Mouse (Mus musculus): ENCODE measurements around the gene Sulf2. TPM values are rescaled to one million over a fixed set of nuclear protein-coding genes. Genes with fewer than 3 reads are reported as not detected.

The Sulf2 gene
- 68.4 and 76.3 TPM in 2 replicates for polyA plus RNA-seq (2015; fragmentation: Nextera tagmentation; extraction: Ambion mirVana)

DNA sequence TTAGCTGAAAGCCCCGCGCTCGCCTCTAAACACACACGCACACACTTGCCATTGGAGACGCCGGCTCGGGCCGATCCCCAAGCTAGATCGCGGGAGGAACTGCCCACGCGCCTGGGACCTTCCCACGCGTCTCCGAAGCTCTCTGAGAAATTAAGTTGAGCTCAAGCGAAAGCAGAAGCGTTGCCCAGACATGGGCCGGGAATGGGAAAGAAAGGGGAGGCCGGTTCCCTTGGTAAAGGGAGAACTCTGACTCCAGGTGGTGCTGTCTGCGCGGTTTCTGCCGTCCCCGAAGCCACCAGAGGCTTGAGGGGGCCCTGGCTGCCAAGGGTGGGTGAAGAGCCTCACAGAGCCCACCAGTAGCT is at the start of gene Sulf2:
Gene Sulf2 (minus strand): TSS at position 210 of the 362 bp plus-strand sequence.
- Histone ChIP-seq H3K4me1 (ENCODE audit: control insufficient read depth, insufficient read depth, low read length) (peaks cover 47% of the 10 kb centered on the region), H3K4me3 (ENCODE audit: low read length) (peak within 1 kb of the TSS; percentile 81), H3K9ac (ENCODE audit: low read depth, low read length) (peak within 1 kb of the TSS; percentile 93), H3K36me3 (ENCODE audit: control insufficient read depth, insufficient read depth, low read length) (no peaks in the 10 kb centered on the region), H3K27me3 (replicated peaks; ENCODE audit: control insufficient read depth, insufficient read depth, low read length) (no peaks in the 10 kb centered on the region), H3K4me2 (ENCODE audit: low read depth, low read length) (peak within 1 kb of the TSS; percentile 87), H3K9me3 (ENCODE audit: control insufficient read depth, low read length) (no peaks in the 10 kb centered on the region), H3K27ac (ENCODE audit: low read length) (peak within 1 kb of the TSS; percentile 89)
- peak; percentile 39; the same call in 1 of the 2 replicates for ATAC-seq
- WGBS: under 1% methylated on average over 23 of the region's 23 CpGs

DNA sequence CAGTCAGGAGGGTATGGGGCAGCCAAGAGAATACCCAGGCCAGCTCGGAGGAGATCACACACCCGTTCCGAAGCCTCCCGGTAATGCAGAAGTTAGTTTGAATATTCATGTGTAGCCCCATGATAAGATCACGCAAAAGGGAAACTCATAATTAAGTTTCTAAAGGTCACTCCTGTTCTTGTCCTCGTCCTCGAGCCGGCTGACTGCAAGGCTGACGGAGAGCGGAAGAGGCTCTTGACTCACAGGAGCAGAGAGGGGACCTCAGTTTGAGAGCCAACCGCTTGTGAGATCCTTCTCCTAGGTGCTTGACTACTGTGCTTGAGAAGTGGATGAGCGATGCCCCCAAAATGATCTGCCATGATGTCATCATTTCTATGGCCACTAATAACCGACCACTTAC is 48.7 kb upstream of the Sulf2 start:
- Histone ChIP-seq H3K4me2 (ENCODE audit: low read depth, low read length) (no peak overlapping the region), H3K27me3 (replicated peaks; ENCODE audit: control insufficient read depth, insufficient read depth, low read length) (no peaks in the 10 kb centered on the region), H3K4me3 (ENCODE audit: low read length) (no peak overlapping the region), H3K27ac (ENCODE audit: low read length) (peak overlapping the region; percentile 67), H3K36me3 (ENCODE audit: control insufficient read depth, insufficient read depth, low read length) (no peaks in the 10 kb centered on the region), H3K4me1 (ENCODE audit: control insufficient read depth, insufficient read depth, low read length) (peaks cover 10% of the 10 kb centered on the region), H3K9ac (ENCODE audit: low read depth, low read length) (0 out of 2 replicates have a peak overlapping the region, but pooled peaks have one; percentile 43), H3K9me3 (ENCODE audit: control insufficient read depth, low read length) (no peaks in the 10 kb centered on the region)
- 74% methylated on average over 13 of the region's 13 CpGs for WGBS
- peak; percentile 26 for ATAC-seq

DNA sequence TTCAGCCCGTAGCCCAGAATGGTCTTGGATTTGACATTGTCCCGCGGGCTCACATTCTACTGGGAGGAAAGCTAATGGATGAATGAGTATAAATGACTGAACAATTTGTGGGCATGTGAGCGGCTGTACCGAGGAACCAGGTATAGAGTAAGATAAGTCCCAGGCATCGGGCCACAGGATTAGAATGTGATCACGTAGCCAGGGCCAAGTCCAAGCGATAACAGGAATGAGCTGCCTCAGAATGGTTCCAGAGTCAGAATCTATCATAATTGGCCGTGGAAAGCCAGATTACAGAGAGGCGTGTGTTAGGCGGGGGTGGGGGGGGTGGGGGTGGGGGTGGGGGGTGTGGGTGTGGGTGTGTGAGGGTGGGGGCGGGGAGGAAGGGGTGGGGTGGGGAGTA is 48.2 kb upstream of the Sulf2 start:
- H3K27ac ChIP-seq (ENCODE audit: low read length): peak overlapping the region; percentile 77
- H3K9ac ChIP-seq (ENCODE audit: low read depth, low read length): no peak overlapping the region
- H3K4me1 ChIP-seq (ENCODE audit: control insufficient read depth, insufficient read depth, low read length): peaks cover 10% of the 10 kb centered on the region
- no peak overlapping the region for H3K4me3 ChIP-seq (ENCODE audit: low read length)
- no peak overlapping the region for H3K4me2 ChIP-seq (ENCODE audit: low read depth, low read length)
- H3K36me3 ChIP-seq (ENCODE audit: control insufficient read depth, insufficient read depth, low read length): no peaks in the 10 kb centered on the region
- no peaks in the 10 kb centered on the region for H3K9me3 ChIP-seq (ENCODE audit: control insufficient read depth, low read length)
- ATAC-seq: peak; percentile 84
- H3K27me3 ChIP-seq (replicated peaks; ENCODE audit: control insufficient read depth, insufficient read depth, low read length): no peaks in the 10 kb centered on the region
- WGBS: 57% methylated on average over 12 of the region's 12 CpGs

DNA sequence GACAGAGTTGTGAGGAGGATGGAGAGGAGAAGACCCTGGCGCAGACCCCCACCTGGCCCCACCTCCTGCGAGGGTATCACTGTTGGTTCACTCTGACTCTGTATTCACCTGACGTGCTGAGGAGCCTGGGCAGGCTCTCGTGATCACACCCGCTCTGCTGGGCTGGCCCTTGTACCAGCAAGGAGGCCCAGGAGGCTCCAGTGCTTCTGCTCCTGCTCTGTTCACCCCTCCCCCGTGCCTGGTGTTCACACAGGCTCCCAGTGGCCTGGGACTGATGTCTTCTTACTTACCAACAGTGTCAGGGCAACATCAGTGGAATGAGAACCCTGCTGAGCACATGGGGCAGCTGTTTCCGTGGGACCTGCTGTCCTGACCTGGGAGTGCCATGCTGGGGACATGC is 42.5 kb upstream of the Sulf2 start:
- no peak overlapping the region for H3K4me3 ChIP-seq (ENCODE audit: low read length)
- H3K4me1 ChIP-seq (ENCODE audit: control insufficient read depth, insufficient read depth, low read length): peaks cover 19% of the 10 kb centered on the region
- H3K27me3 ChIP-seq (replicated peaks; ENCODE audit: control insufficient read depth, insufficient read depth, low read length): no peaks in the 10 kb centered on the region
- 45% methylated on average over 7 of the region's 7 CpGs for WGBS
- no peak overlapping the region for H3K4me2 ChIP-seq (ENCODE audit: low read depth, low read length)
- no peaks in the 10 kb centered on the region for H3K36me3 ChIP-seq (ENCODE audit: control insufficient read depth, insufficient read depth, low read length)
- H3K9ac ChIP-seq (ENCODE audit: low read depth, low read length): 0 out of 2 replicates have a peak overlapping the region, but pooled peaks have one; percentile 14
- no peak overlapping the region; the same call in 1 of the 2 replicates for H3K27ac ChIP-seq (ENCODE audit: low read length)
- peak; percentile 83 for ATAC-seq
- no peaks in the 10 kb centered on the region for H3K9me3 ChIP-seq (ENCODE audit: control insufficient read depth, low read length)

DNA sequence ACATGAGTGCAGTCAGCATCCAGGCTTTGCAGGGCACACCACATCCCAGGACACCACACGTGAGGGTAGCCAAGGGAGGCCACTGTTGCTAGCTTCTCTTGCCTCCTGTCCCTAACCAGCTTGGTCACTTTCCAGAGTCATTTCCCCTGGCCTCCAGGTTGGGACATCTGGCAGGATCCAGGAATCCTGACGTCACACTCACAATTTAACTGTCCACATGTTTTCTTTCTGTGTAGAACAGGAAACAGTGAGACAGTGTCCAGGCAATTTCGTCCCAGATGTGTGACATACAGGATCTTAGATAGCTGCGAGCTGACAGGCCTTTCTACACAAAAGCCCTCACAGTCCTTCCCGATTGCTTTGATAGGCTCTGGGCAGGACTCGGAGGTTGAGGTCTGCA is 41.6 kb upstream of the Sulf2 start:
- 63% methylated on average over 6 of the region's 6 CpGs for WGBS
- H3K36me3 ChIP-seq (ENCODE audit: control insufficient read depth, insufficient read depth, low read length): no peaks in the 10 kb centered on the region
- H3K4me1 ChIP-seq (ENCODE audit: control insufficient read depth, insufficient read depth, low read length): peaks cover 21% of the 10 kb centered on the region
- no peaks in the 10 kb centered on the region for H3K9me3 ChIP-seq (ENCODE audit: control insufficient read depth, low read length)
- H3K9ac ChIP-seq (ENCODE audit: low read depth, low read length): peak overlapping the region; percentile 43; the same call in 1 of the 2 replicates
- no peak for ATAC-seq
- H3K4me2 ChIP-seq (ENCODE audit: low read depth, low read length): no peak overlapping the region
- no peak overlapping the region; the same call in 1 of the 2 replicates for H3K27ac ChIP-seq (ENCODE audit: low read length)
- no peak overlapping the region for H3K4me3 ChIP-seq (ENCODE audit: low read length)
- no peaks in the 10 kb centered on the region for H3K27me3 ChIP-seq (replicated peaks; ENCODE audit: control insufficient read depth, insufficient read depth, low read length)

DNA sequence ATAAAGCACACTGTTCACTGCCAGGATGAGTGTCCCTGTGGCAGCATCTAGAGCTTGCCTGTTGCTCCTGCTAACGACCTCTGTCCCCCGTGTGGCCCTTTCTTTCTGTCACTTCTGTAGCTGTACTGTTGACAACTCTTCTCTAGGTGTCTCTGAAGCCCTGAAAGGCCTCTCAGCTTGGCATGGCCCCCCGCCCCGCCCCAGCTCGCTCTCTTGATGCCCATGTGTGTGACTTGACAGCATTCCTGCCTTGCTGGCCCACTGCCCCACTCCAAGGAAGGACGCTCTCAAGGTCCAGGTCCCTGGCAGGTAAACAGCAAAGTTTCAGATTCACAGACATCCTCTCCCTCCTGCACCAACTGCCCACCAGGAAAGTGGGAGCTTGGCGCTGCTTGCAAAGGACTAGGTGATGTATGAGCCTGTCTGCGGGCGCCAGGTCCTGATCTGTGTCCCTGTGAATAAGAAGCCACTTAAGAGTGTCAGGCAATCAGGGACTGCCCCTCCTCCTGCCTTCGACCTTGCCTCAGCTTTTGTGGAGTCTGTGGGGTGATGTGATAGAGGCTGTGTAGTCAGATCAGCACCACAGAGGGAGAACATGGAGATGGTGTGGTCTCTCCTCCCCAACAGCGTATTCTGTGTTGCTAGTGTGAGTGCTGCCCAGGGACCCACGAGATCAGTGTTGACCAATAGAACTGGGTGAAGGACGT is 40.8 kb upstream of the Sulf2 start:
- H3K27me3 ChIP-seq (replicated peaks; ENCODE audit: control insufficient read depth, insufficient read depth, low read length): no peaks in the 10 kb centered on the region

DNA sequence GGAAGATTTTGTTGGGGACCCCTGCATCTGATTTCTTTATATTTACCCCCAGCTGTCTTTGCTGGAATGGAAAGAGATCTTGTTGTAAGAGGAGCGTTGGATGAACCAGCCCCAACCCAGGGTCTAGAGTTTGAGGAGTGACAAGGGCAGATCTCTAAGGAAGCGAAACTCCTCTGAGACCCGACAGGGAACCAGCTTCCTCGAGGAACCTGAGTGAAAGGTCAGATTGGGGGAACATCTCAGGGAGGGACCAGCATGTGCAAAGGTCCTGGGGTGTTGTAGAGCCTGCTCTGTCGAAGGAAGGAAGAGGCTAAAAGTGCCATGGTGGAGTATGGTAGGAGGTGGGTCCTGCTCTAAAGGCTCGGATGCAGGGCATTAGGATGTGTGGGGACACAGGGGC is 39.6 kb upstream of the Sulf2 start:
- Histone ChIP-seq H3K4me2 (ENCODE audit: low read depth, low read length) (no peak overlapping the region), H3K4me1 (ENCODE audit: control insufficient read depth, insufficient read depth, low read length) (peaks cover 28% of the 10 kb centered on the region), H3K4me3 (ENCODE audit: low read length) (no peak overlapping the region), H3K9ac (ENCODE audit: low read depth, low read length) (no peak overlapping the region), H3K9me3 (ENCODE audit: control insufficient read depth, low read length) (no peaks in the 10 kb centered on the region), H3K27me3 (replicated peaks; ENCODE audit: control insufficient read depth, insufficient read depth, low read length) (no peaks in the 10 kb centered on the region), H3K27ac (ENCODE audit: low read length) (no peak overlapping the region), H3K36me3 (ENCODE audit: control insufficient read depth, insufficient read depth, low read length) (no peaks in the 10 kb centered on the region)
- ATAC-seq: no peak
- 79% methylated on average over 6 of the region's 6 CpGs for WGBS

More for the DNA sequence above, 40.8 kb upstream of the Sulf2 start:
- no peak for ATAC-seq
- Histone ChIP-seq H3K36me3 (ENCODE audit: control insufficient read depth, insufficient read depth, low read length) (no peaks in the 10 kb centered on the region), H3K27ac (ENCODE audit: low read length) (no peak overlapping the region), H3K9ac (ENCODE audit: low read depth, low read length) (no peak overlapping the region; the same call in 1 of the 2 replicates), H3K4me1 (ENCODE audit: control insufficient read depth, insufficient read depth, low read length) (peaks cover 21% of the 10 kb centered on the region), H3K9me3 (ENCODE audit: control insufficient read depth, low read length) (no peaks in the 10 kb centered on the region), H3K4me3 (ENCODE audit: low read length) (no peak overlapping the region), H3K4me2 (ENCODE audit: low read depth, low read length) (no peak overlapping the region)
- WGBS: 68% methylated on average over 13 of the region's 13 CpGs

DNA sequence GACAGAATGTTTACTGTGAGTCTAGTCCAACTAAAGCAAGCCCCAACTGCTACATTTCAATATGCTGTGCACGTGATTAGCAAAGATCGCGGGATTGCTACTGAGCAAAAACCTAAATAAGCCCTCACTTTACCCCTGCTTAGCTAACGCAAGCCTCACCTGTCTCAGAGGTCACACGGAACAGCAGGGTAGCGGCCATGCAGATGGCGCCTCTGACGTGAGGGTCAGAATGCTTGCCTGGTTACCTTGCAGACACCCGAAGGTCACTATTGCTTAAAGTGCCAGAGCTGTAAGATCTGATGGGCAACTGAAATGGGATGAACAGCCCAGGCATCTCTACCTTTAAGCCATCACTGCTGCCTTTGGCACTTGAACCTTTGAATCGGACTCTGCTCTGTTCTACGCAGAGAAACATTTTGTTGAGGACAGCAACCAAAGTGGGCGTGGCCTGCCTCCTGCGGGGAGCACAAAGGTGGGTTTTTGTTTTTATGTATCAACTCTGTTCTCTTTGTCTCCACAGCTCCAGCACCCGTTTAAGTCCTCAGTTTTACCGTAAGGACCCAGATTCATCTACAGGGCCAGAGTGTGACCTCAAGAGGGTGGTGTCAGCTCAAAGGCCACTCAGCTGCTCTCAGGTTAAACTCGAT is 38.8 kb upstream of the Sulf2 start:
- Histone ChIP-seq H3K4me1 (ENCODE audit: control insufficient read depth, insufficient read depth, low read length) (peaks cover 28% of the 10 kb centered on the region), H3K9ac (ENCODE audit: low read depth, low read length) (no peak overlapping the region), H3K4me3 (ENCODE audit: low read length) (no peak overlapping the region), H3K4me2 (ENCODE audit: low read depth, low read length) (no peak overlapping the region), H3K9me3 (ENCODE audit: control insufficient read depth, low read length) (no peaks in the 10 kb centered on the region), H3K27me3 (replicated peaks; ENCODE audit: control insufficient read depth, insufficient read depth, low read length) (no peaks in the 10 kb centered on the region), H3K27ac (ENCODE audit: low read length) (no peak overlapping the region), H3K36me3 (ENCODE audit: control insufficient read depth, insufficient read depth, low read length) (no peaks in the 10 kb centered on the region)
- no peak for ATAC-seq
- WGBS: 71% methylated on average over 16 of the region's 16 CpGs

DNA sequence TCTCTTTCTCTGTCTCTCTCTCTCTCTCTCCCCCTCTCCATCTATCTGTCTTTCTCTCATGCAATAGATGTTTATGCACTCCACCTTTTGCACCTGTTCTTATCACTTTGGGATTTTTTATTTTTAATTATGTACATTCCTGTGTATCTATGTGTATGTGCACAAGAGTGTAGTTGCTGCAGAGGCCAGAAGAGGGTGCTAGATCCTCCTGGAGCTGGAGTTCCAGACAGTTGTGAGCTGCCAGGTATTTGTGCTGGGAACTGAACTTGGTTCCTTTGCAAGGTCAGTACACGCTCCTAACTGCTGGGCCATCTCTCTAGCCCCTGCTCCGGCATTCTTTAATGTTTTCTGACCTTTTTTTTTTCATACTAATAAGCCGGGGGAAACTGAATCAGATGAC is 38.0 kb upstream of the Sulf2 start:
- Histone ChIP-seq H3K9me3 (ENCODE audit: control insufficient read depth, low read length) (no peaks in the 10 kb centered on the region), H3K9ac (ENCODE audit: low read depth, low read length) (no peak overlapping the region), H3K4me1 (ENCODE audit: control insufficient read depth, insufficient read depth, low read length) (peaks cover 28% of the 10 kb centered on the region), H3K27ac (ENCODE audit: low read length) (no peak overlapping the region), H3K27me3 (replicated peaks; ENCODE audit: control insufficient read depth, insufficient read depth, low read length) (no peaks in the 10 kb centered on the region), H3K4me3 (ENCODE audit: low read length) (no peak overlapping the region), H3K36me3 (ENCODE audit: control insufficient read depth, insufficient read depth, low read length) (no peaks in the 10 kb centered on the region), H3K4me2 (ENCODE audit: low read depth, low read length) (no peak overlapping the region)
- no peak for ATAC-seq
- WGBS: 92% methylated on average over 3 of the region's 3 CpGs
